Mouse (Mus musculus) thymus, postnatal 10 days (tissue): ENCODE data around the gene Jakmip3.
A peak's percentile ranks its signal among the peaks of the same experiment; 100 is the strongest.

Experiments
- DNase-seq, 2 experiments: peaks; one replicate each; pipeline ENCODE4 v3.0.0; 2021; ENCODE audit warnings: low spot score in 2 of 2

Gene Jakmip3

DNA sequence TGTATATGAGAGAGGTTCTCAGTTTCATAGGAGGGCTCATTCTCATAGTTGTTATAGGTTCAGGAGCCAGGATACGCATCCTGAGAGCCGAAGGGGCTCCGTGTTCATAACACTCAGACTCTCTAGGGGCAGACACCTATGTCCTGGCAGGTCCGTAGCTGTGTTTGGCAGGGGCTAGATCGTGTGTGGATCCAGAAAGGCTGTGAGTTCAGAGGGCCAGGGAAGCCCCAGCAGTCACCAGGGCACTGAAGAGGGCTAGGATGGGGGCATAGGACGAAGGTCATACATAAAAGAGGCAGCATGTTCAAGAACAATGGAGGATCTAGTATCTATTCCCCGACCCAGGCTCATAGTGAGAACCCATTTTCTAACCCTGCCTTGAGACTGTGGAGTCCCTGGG, 154.8 kb downstream of the Jakmip3 start:
- DNase-seq, result no peak

DNA sequence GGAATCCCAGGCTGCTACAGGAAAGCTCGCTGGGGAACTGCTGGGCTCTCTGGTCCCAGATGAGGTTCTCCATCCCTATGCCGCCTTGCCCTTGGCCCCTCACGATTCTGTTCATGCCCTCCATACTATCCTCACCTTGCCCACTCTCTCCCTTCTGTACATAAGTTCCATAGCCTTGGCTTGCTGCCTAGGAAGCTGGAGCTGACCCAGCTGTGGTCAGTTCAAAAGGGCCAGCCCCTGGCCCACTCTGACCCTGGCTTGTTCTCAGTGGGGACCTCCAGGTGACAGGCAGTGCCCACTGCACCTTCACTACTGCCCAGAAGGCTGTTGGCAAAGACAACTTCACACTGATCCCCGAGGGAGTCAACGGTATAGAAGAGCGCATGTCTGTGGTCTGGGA, 155.9 kb downstream of the Jakmip3 start:
- no peak for DNase-seq

DNA sequence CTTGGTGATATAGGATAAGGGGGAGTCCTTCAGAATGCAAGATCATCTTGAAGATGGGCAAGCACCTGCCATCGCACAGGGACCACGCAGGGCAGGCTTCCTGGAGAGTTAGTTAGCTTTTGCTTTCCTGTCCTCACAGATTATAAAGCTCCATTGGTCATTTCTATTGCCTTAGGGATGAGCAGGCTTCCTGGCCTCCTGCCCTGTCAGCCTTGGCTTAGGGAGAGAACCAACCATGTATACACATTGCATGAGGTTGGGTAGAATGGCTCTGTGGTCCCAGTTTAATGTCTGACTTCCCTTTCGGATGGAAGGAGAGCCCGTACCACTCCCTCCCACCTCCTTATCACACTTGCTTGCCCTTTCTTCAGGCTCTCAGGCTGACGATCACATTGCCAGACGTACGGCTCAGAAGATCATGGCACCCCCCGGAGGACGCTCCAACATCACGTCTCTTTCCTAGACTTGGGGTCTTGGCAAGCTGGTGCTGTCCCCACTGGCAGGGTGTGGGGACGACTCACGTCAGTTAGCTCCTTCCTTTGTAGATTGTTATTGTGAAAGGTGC, 160.1 kb downstream of the Jakmip3 start:
- DNase-seq, result no peak

DNA sequence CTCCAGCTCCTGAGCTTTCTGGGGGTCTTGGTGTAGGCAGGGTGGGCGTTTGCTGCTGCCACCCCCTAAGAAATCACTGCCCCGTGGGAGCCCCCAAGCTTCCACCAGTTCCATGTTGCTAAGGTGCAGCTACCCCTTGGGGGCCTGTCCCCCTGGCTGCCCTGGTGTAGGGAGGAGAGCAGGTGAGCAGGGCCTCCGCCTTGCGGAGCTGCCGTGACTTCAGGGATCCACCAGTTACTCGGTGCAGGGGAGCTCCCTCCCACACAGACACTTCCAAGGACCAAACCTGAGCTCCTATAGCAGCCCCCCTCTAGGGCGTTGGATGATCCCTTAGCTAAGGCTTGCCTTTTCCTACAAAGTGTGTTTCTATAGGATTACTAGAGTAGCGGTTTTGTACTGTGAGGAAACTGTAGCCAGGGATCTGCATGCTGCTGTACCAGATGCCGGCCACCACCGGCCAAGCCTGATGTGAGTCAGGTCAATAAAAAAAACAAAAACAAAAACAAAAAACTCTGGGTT, 160.8 kb downstream of the Jakmip3 start:
- DNase-seq, result no peak

DNA sequence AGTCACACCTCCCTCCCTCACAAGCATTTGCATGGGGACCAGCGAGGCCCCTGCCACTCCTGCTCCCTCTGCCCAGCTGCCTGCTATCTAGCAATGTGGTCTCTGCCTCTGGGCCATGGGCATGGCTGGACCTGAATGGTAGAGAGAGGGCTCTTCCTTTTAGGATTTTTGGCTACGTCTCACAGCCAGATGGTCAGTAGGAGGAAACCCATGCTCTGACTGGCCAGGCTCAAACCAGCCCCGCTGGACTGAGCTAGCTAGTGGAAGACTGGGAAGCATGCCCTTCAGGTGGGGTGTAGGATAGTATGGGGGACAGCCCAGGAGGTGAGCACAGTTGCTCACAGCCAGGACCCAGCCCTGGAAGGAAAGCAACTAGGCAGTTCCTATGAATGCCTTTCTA, 161.3 kb downstream of the Jakmip3 start:
- no peak for DNase-seq

DNA sequence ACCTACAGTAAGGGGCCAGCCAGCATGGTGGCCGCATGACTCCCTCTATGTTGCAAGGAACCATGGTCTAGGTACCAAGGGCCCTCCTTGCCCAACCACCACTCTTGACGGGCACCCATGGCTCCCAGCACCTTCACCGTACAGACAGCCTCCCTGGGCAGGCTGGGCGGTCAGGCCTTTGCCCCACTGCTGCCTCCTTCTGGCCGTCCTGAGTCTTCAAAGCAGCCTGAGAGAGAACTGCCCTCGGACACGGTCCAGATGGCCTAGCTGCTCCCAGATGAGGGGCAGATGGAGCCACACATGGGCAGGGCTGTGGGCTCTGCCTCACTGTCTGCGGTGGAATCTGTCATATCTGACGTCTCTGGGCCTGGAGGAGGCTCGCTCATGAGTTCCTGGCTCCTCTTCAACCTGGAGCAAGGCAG, 163.4 kb downstream of the Jakmip3 start:
- no peak for DNase-seq

DNA sequence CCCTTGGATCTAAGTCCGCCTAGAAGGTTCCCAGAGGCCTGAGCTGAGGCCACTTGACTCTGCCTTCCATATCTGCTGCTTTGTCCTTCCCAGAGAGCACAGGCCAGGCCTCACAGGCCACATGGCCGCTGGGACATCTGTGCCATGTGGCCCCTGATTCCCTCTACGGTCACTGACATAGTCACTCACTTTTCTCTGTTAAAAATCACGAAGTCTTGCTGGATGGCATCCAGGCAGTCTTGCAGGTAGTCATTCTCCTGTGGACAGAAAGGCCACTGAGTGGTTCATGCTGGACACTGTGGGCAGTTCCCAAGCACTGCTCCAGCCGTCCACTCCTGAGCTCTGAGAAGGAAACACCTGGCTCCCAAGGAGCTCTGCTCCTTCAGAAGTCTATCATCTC, 164.5 kb downstream of the Jakmip3 start:
- DNase-seq, result no peak

DNA sequence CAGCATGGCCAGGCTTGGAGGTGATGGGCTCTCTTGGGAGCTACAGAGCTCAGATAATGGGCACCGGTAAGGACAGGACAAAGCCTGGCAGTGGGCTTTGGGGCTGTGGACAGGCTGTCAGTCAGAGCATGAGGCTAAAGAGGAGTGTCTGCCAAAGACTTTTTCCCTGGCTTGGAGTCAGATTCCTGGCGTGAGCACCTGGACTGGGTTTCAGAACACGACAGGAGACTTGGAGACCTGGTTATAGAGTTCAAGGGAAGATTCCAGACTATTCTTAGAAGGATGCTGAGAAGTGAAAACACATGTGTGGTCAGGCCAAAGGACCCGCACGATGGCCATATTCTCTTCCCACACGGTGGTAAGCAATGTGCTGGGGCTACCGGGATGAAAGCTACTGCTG, 165.2 kb downstream of the Jakmip3 start:
- DNase-seq, result no peak

DNA sequence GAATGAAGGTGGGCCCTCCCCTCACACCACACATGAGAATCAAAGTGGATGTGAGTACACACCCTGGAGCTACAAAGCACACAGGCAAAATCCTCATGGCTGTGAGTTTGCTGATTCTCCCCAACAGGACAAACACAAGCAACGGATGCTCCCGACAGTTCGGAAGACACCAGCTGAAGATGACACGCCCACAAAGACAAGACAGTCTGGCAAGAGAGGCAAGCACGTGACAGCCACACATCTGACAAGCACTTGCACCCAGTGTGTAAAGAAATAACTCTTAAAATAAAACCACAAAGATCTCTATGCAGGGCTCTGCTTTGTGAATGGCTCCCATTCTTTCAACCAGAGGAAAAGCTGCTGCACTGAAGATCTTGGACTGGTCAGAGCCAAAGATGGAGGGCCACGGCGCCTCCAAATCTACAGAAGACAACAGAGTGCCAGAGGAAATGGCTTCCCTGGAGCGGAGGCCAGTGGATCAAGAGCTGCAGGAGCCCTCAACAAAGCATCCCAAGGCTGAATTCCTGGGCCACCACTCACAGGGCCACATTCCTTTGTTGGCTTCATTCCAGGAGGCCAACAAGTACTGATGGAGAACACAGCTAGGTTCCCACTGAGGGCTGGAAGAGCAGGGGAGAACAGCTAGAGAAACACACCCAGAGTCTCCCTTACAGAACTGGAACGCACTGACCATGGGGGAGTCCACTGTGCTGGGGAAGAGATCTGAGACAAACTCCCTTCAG, 167.5 kb downstream of the Jakmip3 start:
- no peak for DNase-seq

DNA sequence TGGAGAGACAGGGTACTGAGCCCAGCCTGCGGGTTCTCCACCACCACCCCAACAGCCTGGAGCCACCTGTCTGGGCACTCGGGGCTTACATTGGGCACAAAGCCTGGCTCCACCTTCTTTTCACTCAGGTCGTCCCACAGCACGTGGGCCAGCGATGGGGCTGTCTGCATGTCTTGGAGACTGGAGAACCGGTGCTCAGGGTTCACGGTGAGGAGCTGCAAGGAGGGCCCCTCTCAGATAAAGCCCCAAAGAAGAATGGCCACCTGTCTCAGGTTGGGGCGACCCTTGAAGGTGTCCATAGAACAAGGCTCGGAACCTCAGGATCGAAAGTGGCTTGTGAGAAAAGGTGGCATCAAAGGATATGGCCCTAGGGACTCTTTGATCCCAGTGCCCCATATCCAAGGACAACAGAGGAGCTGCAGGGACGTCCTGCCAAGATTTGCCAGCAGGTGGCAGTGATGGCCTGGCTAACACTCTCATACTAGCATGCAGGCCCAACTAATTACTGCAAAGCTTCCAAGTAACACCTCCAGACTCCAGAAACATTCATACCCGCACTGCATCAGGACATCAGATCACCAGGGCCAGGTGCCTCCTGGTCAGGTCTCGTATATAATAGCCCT, 178.7 kb downstream of the Jakmip3 start:
- DNase-seq, result peak; percentile 4 to 47

DNA sequence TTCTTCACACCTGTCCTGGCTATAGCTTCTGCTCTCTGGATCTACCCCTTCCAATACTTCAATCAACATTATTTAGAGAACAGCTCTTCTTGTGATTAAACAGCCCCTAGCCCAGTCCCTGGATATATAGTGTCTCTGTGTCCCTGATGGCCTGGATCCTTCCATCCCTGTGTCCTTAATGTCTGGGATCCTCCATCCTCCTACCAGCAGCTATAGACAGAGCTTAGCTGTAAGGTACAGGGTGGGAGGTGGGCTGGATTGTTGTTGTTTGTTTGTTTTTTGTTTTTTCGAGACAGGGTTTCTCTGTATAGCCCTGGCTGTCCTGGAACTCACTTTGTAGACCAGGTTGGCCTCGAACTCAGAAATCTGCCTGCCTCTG, 179.2 kb downstream of the Jakmip3 start:
- no peak for DNase-seq

DNA sequence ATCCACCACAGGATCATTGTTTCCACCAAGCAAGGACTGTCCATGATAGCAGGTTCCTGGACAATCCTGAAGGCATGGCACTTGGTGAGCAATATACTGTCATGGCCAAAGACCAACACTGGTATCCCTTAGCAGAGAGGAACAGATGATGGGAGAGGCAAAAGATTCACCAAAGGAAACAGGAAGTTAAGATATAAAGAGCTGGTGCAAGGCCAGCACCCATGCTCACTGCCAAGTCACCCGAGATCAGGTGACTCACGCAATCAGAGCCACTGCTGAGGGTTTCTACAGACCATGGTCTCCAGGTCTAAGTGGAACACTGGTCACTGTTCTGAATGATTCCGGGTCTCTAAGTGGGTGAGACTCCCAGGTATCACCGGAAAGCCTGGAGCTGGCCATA, 185.4 kb downstream of the Jakmip3 start:
- no peak for DNase-seq

DNA sequence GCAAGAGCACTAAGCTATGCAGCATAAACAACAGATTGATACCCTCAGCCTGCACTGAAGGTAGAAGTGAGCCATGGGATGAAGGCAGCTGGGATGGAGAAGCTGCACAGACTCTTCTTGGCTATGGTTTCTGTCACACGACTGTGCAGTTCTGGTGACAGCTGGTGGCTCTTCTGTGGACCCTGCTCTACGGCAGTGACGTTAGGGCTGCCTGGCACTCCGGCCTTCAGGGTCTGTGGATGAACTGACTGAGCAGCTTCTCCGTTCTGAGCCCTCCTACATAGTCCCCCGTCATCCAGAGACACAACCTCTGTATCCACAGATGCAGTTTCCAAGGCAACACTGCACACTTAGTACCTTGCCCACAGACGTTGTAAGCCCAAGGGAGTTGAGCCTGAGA, 186.0 kb downstream of the Jakmip3 start:
- DNase-seq, result no peak

DNA sequence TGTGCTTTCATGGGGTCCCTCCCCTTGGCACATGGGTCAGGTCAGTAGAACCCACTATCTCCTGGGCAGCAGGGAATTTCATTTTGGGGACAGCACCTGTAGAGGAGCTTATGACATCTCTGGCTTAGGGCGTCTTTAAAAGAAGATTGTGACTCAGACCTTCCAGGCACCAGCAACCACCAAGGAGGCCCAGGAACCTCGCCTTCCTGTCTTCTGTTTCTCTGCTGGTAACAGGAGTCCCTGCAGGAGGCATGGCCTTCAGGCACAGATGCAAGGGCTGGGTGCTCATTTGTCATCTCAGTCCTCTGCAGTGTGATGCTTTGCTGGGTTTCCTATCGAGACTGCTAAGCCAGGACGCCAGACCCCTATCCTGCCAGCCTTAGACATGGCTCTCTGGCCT, 188.5 kb downstream of the Jakmip3 start:
- DNase-seq, result no peak

DNA sequence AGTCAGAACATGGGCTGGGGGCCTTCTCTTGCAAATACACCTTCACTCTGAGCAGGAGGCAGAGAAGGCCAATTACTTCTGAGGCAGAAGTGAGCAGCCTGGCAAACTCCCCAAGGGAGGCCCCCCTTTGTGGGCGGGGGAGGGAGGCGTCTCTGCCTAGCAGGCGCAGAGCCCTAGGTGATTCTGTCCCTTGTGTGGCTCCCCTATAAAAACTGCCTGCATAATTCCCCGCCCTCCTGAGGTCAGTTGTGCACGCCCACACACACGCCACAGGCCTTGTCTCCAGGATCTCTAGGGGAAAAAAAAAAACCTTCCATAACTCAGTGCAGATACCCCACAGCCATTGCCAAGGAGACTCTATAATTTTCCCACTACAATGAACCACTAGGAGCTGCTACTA, 189.8 kb downstream of the Jakmip3 start:
- no peak for DNase-seq

DNA sequence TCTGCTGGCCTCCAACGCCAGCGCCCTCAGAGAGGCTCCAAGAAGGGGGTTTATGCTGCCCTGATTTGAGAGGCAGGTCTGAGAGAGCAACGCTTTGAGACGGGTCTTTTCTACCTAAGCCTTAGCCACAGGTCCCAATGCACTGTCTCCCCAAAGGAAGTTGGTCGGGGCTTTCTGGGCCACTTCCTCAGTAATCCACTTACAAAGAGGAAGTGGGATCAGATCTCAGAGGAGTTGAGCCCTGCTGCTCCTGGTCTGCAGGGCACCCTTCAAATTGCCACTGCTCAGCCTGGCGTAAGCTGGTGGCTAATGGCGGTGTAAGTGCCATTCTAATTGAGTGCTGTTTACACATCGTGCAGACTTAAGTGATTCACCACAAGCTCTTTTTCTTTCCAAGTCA, 191.0 kb downstream of the Jakmip3 start:
- no peak for DNase-seq

DNA sequence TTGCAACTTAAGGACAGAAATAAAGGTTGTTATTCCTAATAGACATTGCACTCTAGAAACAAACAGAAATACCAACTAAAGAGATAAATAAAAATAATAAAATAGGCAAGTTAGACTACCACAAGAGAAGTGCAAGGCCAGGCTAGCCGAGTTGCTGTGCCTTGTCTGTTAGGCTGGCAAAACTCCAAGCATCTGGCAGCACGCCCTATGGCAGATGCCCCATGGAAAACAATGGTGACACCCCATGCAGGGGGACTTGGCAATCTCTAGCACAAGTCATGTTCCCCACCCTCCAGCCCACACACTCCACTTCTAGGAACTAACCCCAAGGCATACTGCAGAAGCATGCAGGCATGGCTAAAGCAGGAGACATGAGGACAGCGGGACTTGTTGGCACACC, 192.9 kb downstream of the Jakmip3 start:
- DNase-seq, result no peak
